Mouse (Mus musculus) gastrocnemius, postnatal 36 days (tissue): ENCODE data around the gene Zc3h15. TPM values are rescaled to one million over a fixed set of nuclear protein-coding genes. Genes with fewer than 3 reads are reported as not detected.
"Not testable (repeated sequence)": the region's sequence is repeated elsewhere in the genome, so short reads cannot be mapped to it uniquely, and the experiment has no call there.

Experiments
- DNase-seq, 2 experiments: peaks; one replicate each; pipeline ENCODE4 v3.0.0; 2022
- intact Hi-C: fragments of 180-260 bp; cut with DNase I; formaldehyde crosslinking; loops from one replicate; pipeline ENCODE4 v1.15.1; 2025
- long read RNA-seq, 2 experiments: library from polyadenylated mRNA; stranded (forward); transcript quantifications; one replicate each; pipeline ENCODE4 v2.0.0; 2021
- total RNA-seq, 2 experiments: library from RNA; stranded (reverse); gene quantifications; 2 replicates each; pipeline ENCODE4 v1.2.3; 2021

Gene Zc3h15
- 10 to 100 TPM; 56.2 to 58.0 TPM for total RNA-seq
- long read RNA-seq, experiment 1, transcript Zc3h15-201 (10 exons, 2,111 nt): major isoform, 30 of 35 reads
- long read RNA-seq, experiment 1, partial matches to known transcripts: 5 of 35 reads
- long read RNA-seq, experiment 1, other reads (novel, unspliced or antisense): 0 of 35 reads
- long read RNA-seq, experiment 2, transcript Zc3h15-201 (10 exons, 2,111 nt): major isoform, 53 of 60 reads
- long read RNA-seq, experiment 2, partial matches to known transcripts: 7 of 60 reads
- long read RNA-seq, experiment 2, other reads (novel, unspliced or antisense): 0 of 60 reads

DNA sequence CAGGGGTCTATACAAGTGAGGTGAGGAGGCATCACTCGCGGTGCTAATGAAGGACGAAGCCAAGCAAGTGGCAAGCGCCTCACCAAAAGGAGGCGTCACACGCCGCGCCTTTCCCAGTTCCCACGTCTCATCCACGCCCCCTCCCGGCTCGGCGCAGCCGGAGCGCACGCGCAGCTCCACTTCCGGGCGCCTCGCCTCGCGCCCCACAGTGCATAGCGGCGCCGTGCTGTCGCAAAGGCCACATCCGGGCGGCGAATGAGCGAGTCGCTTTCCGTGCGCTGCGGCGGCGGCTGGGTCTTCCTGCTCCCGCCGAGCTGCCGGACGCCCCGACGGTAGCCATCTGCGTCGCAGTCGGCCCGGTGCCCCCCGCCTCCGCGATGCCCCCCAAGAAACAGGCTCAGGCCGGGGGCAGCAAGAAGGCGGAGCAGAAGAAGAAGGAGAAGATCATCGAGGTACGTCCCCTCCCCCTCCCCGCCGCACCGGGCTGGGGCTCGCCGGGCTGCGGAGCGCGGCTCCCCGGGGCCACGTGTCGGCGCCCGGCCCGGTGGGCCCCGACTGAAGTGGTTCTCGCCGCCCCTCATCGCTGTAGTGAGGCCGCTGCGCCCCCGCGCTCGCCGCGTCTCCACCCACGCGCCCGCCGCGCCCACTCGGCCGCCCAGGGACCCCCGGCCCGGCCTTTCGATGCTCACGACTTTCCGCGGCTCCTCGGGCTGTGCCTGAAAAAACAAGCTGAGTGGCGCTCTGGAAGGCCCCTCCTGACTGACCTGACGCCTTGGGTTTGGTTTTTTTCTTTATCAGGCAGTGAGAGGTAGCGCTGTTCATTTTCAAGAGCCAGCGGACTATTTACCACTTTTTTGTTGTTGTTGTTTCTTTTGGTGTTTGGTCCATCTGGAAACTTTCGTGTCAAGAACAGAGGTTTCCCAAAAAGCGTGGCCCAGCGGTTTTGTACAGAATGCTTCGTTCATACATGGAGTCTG, at the start of gene Zc3h15:
Gene Zc3h15, plus strand, starts transcription at position 160 of the 977 bp plus-strand sequence.
- intact Hi-C loops: loop anchor here (2.0 to 5.0 kb wide), 2 partner anchors 80 to 128 kb away; partner anchors contain the start of gene Itgav
- peak; percentile 82 to 91 for DNase-seq

GRCm38 (mm10) chr2:83620558-83621367, 23.5 kb upstream of the Zc3h15 start:
- intact Hi-C loops: no loop called here

DNA sequence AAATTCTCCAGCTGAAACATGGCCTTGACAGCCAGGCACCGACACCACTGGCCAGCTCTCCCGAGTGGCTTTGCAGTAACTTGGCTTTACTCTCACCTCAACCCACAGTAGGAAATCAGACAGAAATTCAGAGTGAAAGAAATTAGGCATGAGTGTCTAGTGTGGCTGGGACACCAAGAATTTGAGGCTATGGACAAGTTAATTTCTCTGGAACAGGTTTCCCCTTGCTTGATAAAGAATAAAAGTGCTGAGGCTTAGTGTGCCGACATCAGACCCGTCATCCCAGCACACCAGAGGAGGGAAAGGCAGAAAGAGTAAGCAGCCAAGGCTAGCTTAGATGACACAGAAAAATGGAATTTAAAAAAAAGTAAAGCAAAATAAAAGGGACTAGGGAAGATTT, 22.7 kb upstream of the Zc3h15 start:
- intact Hi-C loops: no loop called here
- no peak for DNase-seq

More at GRCm38 (mm10) chr2:83620558-83621367, 23.5 kb upstream of the Zc3h15 start:
- DNase-seq: no peak

GRCm38 (mm10) chr2:83622792-83623191, 21.4 kb upstream of the Zc3h15 start:
- intact Hi-C loops: no loop called here

DNA sequence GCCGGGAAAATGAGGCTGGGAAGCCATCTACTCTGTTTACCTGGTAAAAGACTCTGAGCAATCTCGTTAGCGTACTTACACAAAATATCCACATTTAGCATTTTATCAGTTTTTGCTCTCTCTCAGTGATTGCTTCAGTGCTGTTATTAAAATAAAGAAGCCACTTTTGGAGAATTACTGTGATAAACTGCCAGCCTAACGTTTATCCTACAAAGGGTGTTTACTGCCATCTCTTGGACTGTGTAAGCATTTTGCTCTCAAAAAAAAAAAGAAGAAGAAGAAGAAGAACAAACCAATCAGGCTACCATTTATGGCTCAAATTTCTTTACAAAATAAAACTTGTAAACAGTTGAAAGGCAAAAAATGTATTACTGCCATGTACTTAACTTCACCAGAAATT, 20.2 kb upstream of the Zc3h15 start:
- intact Hi-C loops: no loop called here
- no peak for DNase-seq

More at GRCm38 (mm10) chr2:83622792-83623191, 21.4 kb upstream of the Zc3h15 start:
- no peak for DNase-seq

DNA sequence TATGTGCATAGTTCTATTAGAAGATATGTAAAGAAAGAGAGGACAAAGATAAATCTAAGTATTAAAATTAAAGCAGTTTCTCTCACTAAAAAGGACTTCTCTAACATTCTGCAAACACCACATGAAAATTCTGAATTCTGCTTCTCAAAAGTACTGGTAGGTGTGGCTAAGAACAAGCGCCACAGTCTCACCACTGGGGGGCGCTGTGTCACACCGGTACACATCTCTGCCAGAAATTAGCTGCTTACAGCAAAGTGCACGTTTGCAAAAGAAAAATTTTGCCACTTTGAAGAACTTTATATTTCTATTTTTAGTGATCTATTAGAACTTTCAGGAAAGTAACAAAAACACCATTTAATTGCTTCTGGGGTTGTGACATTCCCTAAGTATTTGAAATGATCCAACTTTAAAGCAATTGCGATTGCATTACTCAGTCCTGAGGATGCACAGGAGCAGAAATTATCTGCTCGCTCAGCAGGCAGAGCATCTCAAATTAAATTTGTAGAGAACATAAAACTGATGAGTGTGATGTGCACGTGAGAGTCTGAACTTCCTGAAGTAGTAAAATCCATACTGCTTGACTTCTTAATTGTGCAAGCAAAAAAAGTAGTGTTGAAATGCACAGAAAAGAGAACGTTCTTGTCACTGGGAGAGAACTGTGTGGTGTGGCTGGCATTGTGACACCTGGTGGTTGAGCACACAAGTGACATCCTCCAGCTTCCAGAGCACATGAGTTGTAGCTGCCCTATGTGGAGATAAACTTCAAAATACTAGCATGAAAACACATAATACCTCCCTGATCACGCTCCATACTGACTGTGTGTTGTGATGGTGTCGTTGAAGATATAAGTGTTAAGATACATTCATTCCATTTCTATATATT, 18.8 kb upstream of the Zc3h15 start:
- intact Hi-C loops: loop anchor here (5.0 kb wide), 1 partner anchor 147 kb away; no protein-coding TSS in a partner anchor

GRCm38 (mm10) chr2:83626881-83627280, 17.4 kb upstream of the Zc3h15 start:
- no peak for DNase-seq
- intact Hi-C loops: loop anchor here (5.0 kb wide), 1 partner anchor 145 kb away; no protein-coding TSS in a partner anchor

More for the DNA sequence above, 18.8 kb upstream of the Zc3h15 start:
- peak; percentile 59 to 61 for DNase-seq

DNA sequence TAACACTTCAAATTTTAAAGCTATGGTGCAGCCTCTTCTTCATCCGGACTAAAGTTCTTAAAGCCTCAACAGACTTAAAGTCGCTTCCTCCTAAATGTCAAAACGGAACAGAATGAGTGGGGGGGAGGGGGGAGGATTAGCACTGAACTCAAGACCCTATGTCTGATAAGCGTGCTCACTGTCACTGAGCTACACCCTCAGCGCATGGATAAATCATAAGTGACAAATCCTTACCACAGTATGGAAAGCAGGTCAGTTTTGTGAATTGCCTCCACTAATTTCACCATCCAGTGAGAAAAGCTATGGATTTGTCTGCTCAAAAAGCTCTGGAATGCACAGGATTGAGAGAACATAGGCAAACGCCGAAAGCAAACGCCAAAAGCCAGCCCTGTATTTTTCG, 16.7 kb upstream of the Zc3h15 start:
- DNase-seq: no peak
- intact Hi-C loops: loop anchor here (5.0 kb wide), 1 partner anchor 145 kb away; no protein-coding TSS in a partner anchor

DNA sequence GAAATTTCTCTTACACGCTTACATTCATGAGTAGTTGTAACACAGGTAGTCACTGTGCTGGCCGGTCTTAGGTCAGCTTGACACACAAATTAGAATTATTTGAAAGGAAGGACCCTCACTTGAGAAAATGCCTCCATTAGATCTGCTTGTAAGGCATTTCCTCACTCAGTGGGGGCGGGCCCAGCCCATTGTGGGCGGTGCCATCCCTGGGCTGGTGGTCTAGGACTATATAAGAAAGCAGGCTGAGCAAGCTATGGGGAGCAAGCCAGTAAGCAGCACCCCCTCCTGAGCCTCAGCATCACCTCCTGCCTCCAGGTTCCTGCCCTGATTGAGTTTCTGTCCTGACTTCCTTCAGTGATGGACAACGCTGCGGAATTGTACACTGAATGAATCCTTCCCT, 16.3 kb upstream of the Zc3h15 start:
- intact Hi-C loops: loop anchor here (5.0 kb wide), 1 partner anchor 144 kb away; no protein-coding TSS in a partner anchor

DNA sequence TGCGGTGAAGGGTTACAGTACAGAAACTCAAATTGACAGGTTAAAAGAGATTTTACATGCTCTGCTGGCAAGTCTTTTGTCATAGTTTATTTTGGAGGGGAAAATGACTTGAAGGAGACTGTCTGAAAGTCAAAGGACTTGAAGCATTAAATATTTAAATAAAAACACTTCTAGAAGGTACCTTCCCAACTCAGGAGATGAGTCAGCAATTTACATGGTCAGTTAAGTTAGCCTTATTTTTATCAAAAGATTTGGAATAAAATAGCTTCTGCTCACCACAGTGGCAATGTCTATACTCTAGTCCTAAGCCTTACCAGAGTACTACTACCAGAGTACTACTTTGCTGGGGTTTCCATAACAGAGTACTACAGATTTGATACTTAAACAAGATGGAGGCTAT, 2.2 kb upstream of the Zc3h15 start:
- intact Hi-C loops: loop anchor here (5.0 kb wide), 1 partner anchor 130 kb away; no protein-coding TSS in a partner anchor
- DNase-seq: no peak

More for the DNA sequence above, 16.3 kb upstream of the Zc3h15 start:
- DNase-seq: no peak

GRCm38 (mm10) chr2:83648916-83649315, 4.7 kb downstream of the Zc3h15 start:
- no peak for DNase-seq
- intact Hi-C loops: no loop called here

DNA sequence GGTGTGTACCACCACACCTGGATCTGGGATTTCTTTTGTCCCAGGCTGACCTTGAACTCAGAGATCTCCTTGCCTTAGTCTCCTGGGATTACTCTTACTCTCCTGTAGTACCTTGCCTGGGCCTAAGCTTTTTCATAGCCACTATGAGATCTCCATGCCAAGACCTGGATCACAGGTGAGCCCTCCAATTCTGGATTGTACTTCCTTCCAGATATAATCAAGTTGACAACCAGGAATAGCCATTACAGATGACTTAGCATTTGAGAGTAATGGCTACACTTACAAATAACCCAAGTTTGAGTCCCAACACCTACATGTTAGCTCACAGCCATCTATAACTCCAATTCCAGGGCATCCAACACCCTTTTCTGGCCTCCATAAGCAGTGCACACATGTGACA, 8.4 kb downstream of the Zc3h15 start:
- no peak for DNase-seq
- intact Hi-C loops: no loop called here

GRCm38 (mm10) chr2:83659279-83659678, 15.0 kb downstream of the Zc3h15 start:
- intact Hi-C loops: no loop called here
- no peak for DNase-seq

- intact Hi-C loops: loop anchor here (5.0 kb wide), 1 partner anchor 112 kb away; no protein-coding TSS in a partner anchor
- no peak for DNase-seq
Observed at GRCm38 (mm10) chr2:83660114-83660513, 15.9 kb downstream of the Zc3h15 start.

- intact Hi-C loops: loop anchor here (5.0 kb wide), 1 partner anchor 111 kb away; no protein-coding TSS in a partner anchor
- no peak for DNase-seq
Observed at GRCm38 (mm10) chr2:83661351-83661750, 17.1 kb downstream of the Zc3h15 start.

DNA sequence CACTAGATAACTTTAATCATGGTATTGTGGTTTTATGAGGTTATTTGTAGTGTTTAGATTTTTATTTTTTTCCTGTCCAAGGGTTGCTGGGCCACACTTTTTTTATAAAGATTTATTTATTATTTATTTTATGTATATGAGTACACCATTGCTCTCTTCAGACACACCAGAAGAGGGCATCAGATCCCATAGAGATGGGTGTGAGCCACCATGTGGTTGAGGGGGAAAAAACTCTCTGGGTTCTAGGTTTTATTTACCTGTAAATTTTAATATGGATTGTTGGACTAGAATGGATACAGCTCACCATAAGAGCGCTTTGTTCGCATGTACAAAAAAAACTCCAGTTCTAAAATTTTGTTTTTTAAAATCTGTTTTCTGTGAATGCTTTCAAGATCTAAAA, 20.8 kb downstream of the Zc3h15 start:
- intact Hi-C loops, DNase-seq: not testable (repeated sequence)

GRCm38 (mm10) chr2:83667430-83667829, 23.2 kb downstream of the Zc3h15 start:
- DNase-seq: no peak
- intact Hi-C loops: no loop called here

DNA sequence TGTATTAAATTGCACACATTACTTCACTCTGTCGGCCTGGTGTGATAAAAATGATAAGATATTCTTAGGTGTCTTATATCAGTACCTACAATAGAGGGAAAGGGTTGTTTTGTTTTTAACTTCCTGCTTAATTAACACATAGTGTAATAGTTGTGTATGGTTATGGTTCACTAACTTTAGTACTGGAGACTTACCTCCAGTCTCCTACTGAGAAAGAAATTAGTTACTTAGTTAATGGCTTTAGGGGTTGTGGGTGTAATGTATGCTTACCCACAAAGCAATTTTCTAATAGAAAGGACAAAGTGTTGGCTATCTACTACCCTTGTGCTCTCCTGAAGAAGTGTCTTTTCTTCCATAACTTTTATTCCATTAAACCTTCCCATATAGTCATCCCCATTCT, 23.8 kb downstream of the Zc3h15 start:
- intact Hi-C loops: no loop called here
- DNase-seq: no peak

DNA sequence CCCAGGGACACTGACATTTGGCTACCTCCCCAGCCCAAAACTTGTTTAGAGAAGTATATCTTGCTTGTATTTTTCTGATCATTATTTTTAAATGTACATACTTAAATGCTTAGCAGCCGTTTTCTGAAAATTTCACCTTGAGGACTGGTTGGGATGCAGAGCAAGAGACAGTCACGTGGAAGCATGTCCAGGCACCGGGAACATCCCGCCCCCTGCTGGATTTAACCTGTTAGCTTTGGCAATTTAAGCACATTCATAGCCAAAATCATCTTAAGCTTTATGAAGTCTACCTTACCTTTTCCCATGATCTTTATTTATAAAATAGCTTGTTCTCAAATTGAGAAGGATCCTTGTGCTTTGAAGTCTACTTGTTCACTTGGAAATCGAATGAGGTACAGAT, 25.8 kb downstream of the Zc3h15 start:
- intact Hi-C loops: no loop called here
- DNase-seq: no peak
